Mouse (Mus musculus) lung, embryonic 15.5 days (tissue): ENCODE data around the gene Unc5b. TPM values are rescaled to one million over a fixed set of nuclear protein-coding genes. Genes with fewer than 3 reads are reported as not detected.

Experiments used
- ATAC-seq: fragments of 200-750 bp; cut with Nextera tagmentation; 2 replicates; pipeline ENCODE4 v1.8.0; 2017; ENCODE audit warnings: moderate number of reproducible peaks, borderline replicate concordance; ENCODE audit not compliant: low FRiP score, low TSS enrichment; ENCODE audit errors: extremely low read depth
- H3K27ac ChIP-seq: fragments of 300-500 bp; sonication (generic); 2 replicates; pipeline ENCODE4 v1.5.1; 2015; ENCODE audit warnings: moderate library complexity, mild to moderate bottlenecking, inconsistent platforms
- H3K27me3 ChIP-seq: fragments of 300-500 bp; sonication (generic); 2 replicates; pipeline ENCODE4 v1.6.1; 2015; ENCODE audit warnings: inconsistent platforms
- H3K36me3 ChIP-seq: fragments of 300-500 bp; sonication (generic); 2 replicates; pipeline ENCODE4 v1.6.1; 2015; ENCODE audit warnings: inconsistent platforms
- H3K4me1 ChIP-seq: fragments of 300-500 bp; sonication (generic); 2 replicates; pipeline ENCODE4 v1.6.1; 2015; ENCODE audit warnings: inconsistent platforms
- H3K4me2 ChIP-seq: fragments of 300-500 bp; sonication (generic); 2 replicates; pipeline ENCODE4 v1.6.1; 2015; ENCODE audit warnings: inconsistent platforms, mild to moderate bottlenecking, moderate library complexity
- H3K4me3 ChIP-seq: fragments of 300-500 bp; sonication (generic); 2 replicates; pipeline ENCODE4 v1.5.1; 2015; ENCODE audit warnings: mild to moderate bottlenecking, inconsistent platforms
- H3K9ac ChIP-seq: fragments of 300-500 bp; sonication (generic); 2 replicates; pipeline ENCODE4 v1.6.1; 2015; ENCODE audit warnings: inconsistent platforms
- H3K9me3 ChIP-seq: fragments of 300-500 bp; sonication (generic); 2 replicates; pipeline ENCODE4 v1.6.1; 2016; ENCODE audit warnings: inconsistent platforms
- WGBS: fragments of 180-500 bp; shearing (Covaris S2); methylation state at CpG from one replicate; pipeline ENCODE4 v1.1.7; 2015; 5-methylcytosine and 5-hydroxymethylcytosine counted together
- polyA plus RNA-seq: library from polyadenylated mRNA; unstranded; fragments of >200 nt; fragmentation: Nextera tagmentation; extraction: Ambion mirVana; gene quantifications from 2 replicates; pipeline ENCODE4 v1.2.1, GENCODE M21; 2015

Gene Unc5b
- polyA plus RNA-seq, 1 experiment from 2014 or later = 7.7 TPM

- no peaks in the 10 kb centered on the region for H3K4me1 ChIP-seq
- H3K27me3 ChIP-seq = no peaks in the 10 kb centered on the region
- no peak for ATAC-seq
- H3K9me3 ChIP-seq = no peaks in the 10 kb centered on the region
- H3K9ac ChIP-seq = no peak overlapping the region
- no peak overlapping the region for H3K27ac ChIP-seq
- H3K4me3 ChIP-seq = no peak overlapping the region
- H3K36me3 ChIP-seq = no peaks in the 10 kb centered on the region
- WGBS = 70% methylated on average over 3 of the region's 3 CpGs
- no peak overlapping the region for H3K4me2 ChIP-seq
These were observed 104.5 kb downstream of the Unc5b start for GRCm38 (mm10) chr10:60726896-60727295.

GRCm38 (mm10) chr10:60724496-60724895, 106.9 kb downstream of the Unc5b start:
- WGBS = 70% methylated on average over 6 of the region's 6 CpGs
- no peak overlapping the region for H3K4me2 ChIP-seq
- no peaks in the 10 kb centered on the region for H3K4me1 ChIP-seq
- no peak overlapping the region for H3K27ac ChIP-seq
- no peak for ATAC-seq
- no peaks in the 10 kb centered on the region for H3K27me3 ChIP-seq
- H3K9ac ChIP-seq = no peak overlapping the region
- H3K4me3 ChIP-seq = no peak overlapping the region
- no peaks in the 10 kb centered on the region for H3K9me3 ChIP-seq
- no peaks in the 10 kb centered on the region for H3K36me3 ChIP-seq

GRCm38 (mm10) chr10:60723345-60723744, 108.0 kb downstream of the Unc5b start:
- no peaks in the 10 kb centered on the region for H3K27me3 ChIP-seq
- no peak for ATAC-seq
- no peaks in the 10 kb centered on the region for H3K36me3 ChIP-seq
- 60% methylated on average over 1 of the region's 1 CpGs for WGBS
- H3K4me2 ChIP-seq = no peak overlapping the region
- no peaks in the 10 kb centered on the region for H3K4me1 ChIP-seq
- H3K9ac ChIP-seq = no peak overlapping the region
- H3K27ac ChIP-seq = no peak overlapping the region
- H3K9me3 ChIP-seq = no peaks in the 10 kb centered on the region
- no peak overlapping the region for H3K4me3 ChIP-seq

GRCm38 (mm10) chr10:60721640-60722039, 109.7 kb downstream of the Unc5b start:
- Histone ChIP-seq H3K9ac (no peak overlapping the region), H3K36me3 (no peaks in the 10 kb centered on the region), H3K27ac (no peak overlapping the region), H3K4me1 (no peaks in the 10 kb centered on the region), H3K4me2 (no peak overlapping the region), H3K4me3 (no peak overlapping the region), H3K9me3 (no peaks in the 10 kb centered on the region), H3K27me3 (no peaks in the 10 kb centered on the region)
- no peak for ATAC-seq
- 57% methylated on average over 12 of the region's 12 CpGs for WGBS

- Histone ChIP-seq H3K36me3 (peaks cover 3% of the 10 kb centered on the region; the same call in 1 of the 2 replicates), H3K4me1 (no peaks in the 10 kb centered on the region), H3K27me3 (no peaks in the 10 kb centered on the region), H3K9ac (no peak overlapping the region), H3K27ac (no peak overlapping the region), H3K4me2 (no peak overlapping the region), H3K4me3 (no peak overlapping the region), H3K9me3 (no peaks in the 10 kb centered on the region)
- 73% methylated on average over 5 of the region's 5 CpGs for WGBS
- ATAC-seq = no peak
These were observed 110.9 kb downstream of the Unc5b start for GRCm38 (mm10) chr10:60720461-60720860.

- WGBS = 89% methylated on average over 2 of the region's 2 CpGs
- ATAC-seq = no peak
These were observed 112.9 kb downstream of the Unc5b start for GRCm38 (mm10) chr10:60718491-60718890.

GRCm38 (mm10) chr10:60716449-60716848, 114.9 kb downstream of the Unc5b start:
- WGBS = 92% methylated on average over 3 of the region's 3 CpGs
- Histone ChIP-seq H3K27ac (no peak overlapping the region), H3K9me3 (no peaks in the 10 kb centered on the region), H3K4me2 (no peak overlapping the region), H3K27me3 (no peaks in the 10 kb centered on the region), H3K4me3 (no peak overlapping the region), H3K9ac (no peak overlapping the region), H3K36me3 (peaks cover 16% of the 10 kb centered on the region), H3K4me1 (no peaks in the 10 kb centered on the region)
- ATAC-seq = no peak

More at GRCm38 (mm10) chr10:60718491-60718890, 112.9 kb downstream of the Unc5b start:
- Histone ChIP-seq H3K27ac (no peak overlapping the region), H3K36me3 (peaks cover 16% of the 10 kb centered on the region), H3K9me3 (no peaks in the 10 kb centered on the region), H3K4me1 (no peaks in the 10 kb centered on the region), H3K9ac (no peak overlapping the region), H3K27me3 (no peaks in the 10 kb centered on the region), H3K4me3 (no peak overlapping the region), H3K4me2 (no peak overlapping the region)

Other genes with a start within 250 kb of the Unc5b start
- gene Cdh23, start 135.1 kb downstream of the Unc5b start, polyA plus RNA-seq = 0.68 and 0.69 TPM in 2 replicates
- 13.3 and 13.6 TPM in 2 replicates for gene Slc29a3, start 78.8 kb downstream of the Unc5b start, polyA plus RNA-seq